Mouse (Mus musculus) lung, adult 2 months (tissue): Measurements from ENCODE around the gene Cdk18. TPM values are rescaled to one million over a fixed set of nuclear protein-coding genes. Genes with fewer than 3 reads are reported as not detected.

Experiments
- DNase-seq: peaks from one replicate; pipeline ENCODE4 v3.0.0; 2022
- H3K4me1 ChIP-seq: fragments of 200-500 bp; 2 replicates; pipeline ENCODE4 v1.6.1; 2011; ENCODE audit warnings: low read length; ENCODE audit not compliant: control insufficient read depth, insufficient read depth
- H3K4me3 ChIP-seq: fragments of 200-500 bp; replicated peaks from 2 replicates; pipeline ENCODE3; 2011; ENCODE audit warnings: low read depth, mild to moderate bottlenecking, control low read depth, low read length; ENCODE audit errors: extremely low read depth
- CTCF ChIP-seq: fragments of 200-500 bp; IDR thresholded peaks from 2 replicates; pipeline ENCODE4 v1.5.1; 2011; ENCODE audit warnings: mild to moderate bottlenecking, low read length, control low read depth; ENCODE audit not compliant: insufficient read depth
- POLR2A ChIP-seq: fragments of 200-500 bp; IDR thresholded peaks from 2 replicates; pipeline ENCODE4 v1.6.1; 2011; ENCODE audit warnings: low read depth, mild to moderate bottlenecking, control low read depth, low read length, borderline replicate concordance; ENCODE audit errors: extremely low read depth
- WGBS: fragments of 180-500 bp; shearing (Covaris S2); methylation state at CpG from one replicate; pipeline ENCODE4 v1.1.7; 2018; 5-methylcytosine and 5-hydroxymethylcytosine counted together
- polyA plus RNA-seq: library from polyadenylated mRNA; depleted of rRNA; stranded (reverse); fragments of >200 nt; gene quantifications from 2 replicates; pipeline ENCODE4 v1.2.3, GENCODE M21; 2012

Gene Cdk18
- polyA plus RNA-seq, 1 experiment = 32.8 TPM

DNA sequence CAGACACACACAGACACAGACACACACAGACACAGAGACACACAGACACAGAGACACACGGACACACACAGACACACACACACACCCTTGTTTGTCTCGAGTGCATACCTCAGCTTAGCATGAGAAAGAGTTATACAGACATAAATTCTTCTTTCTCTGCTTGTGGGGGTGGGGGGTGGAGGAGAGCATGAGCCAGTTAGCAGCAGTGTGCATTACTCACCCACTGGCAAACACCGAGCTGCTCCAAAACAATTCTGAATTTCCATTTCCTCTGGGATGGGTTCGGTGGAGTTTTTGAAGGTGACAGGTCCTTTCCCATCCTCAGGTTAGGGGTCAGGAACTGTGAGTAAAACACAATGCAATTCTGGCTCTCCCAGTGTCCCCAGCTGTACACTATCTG, 40.5 kb downstream of the Cdk18 start:
- H3K4me3 ChIP-seq = no peak overlapping the region
- DNase-seq = no peak
- 45% methylated on average over 4 of the region's 4 CpGs for whole genome bisulfite sequencing
- peaks cover 2% of the 10 kb centered on the region; the same call in 1 of the 2 replicates for H3K4me1 ChIP-seq
- TF ChIP-seq CTCF (no peak), POLR2A (no peak)

GRCm38 (mm10) chr1:132098076-132098475, 41.4 kb downstream of the Cdk18 start:
- Histone ChIP-seq H3K4me3 (no peak overlapping the region), H3K4me1 (peaks cover 2% of the 10 kb centered on the region; the same call in 1 of the 2 replicates)
- no peak for TF ChIP-seq CTCF
- TF ChIP-seq POLR2A = no peak
- WGBS = 63% methylated on average over 1 of the region's 1 CpGs
- DNase-seq = no peak

DNA sequence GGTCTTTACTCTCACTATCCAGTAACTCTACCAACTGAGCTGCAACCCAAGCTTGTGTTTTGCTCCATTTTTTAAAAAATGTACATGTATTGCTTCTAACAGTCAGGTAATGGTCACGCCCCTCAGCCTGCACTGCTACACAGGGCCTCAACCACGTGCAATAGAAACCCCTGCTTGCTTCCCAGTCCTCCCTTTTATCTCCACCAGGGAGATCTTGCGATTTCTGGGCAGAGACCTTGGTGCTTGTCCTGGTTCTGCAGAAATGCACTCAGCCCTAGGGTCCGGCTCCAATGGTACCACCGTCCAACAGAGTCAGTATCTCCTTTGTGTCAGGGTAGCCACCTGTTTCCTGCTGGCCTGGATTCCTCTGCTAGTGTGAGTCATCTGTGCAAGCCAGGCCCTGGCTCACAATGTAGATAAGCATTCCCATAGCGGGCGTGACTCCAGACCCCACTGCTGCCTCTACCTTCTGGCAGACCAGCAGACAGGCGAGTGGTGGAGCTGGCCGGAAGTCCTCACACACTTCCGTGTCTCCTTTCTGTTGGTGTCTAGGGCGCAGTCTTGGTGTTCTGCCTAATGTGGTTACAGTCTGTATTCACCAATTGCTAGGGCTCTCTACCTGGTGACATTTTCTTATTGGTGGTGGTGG, 44.0 kb downstream of the Cdk18 start:
- no peak for TF ChIP-seq CTCF
- no peak for TF ChIP-seq POLR2A
- no peak for DNase-seq
- Histone ChIP-seq H3K4me3 (no peak overlapping the region), H3K4me1 (peaks cover 2% of the 10 kb centered on the region; the same call in 1 of the 2 replicates)
- 35% methylated on average over 11 of the region's 11 CpGs for WGBS

DNA sequence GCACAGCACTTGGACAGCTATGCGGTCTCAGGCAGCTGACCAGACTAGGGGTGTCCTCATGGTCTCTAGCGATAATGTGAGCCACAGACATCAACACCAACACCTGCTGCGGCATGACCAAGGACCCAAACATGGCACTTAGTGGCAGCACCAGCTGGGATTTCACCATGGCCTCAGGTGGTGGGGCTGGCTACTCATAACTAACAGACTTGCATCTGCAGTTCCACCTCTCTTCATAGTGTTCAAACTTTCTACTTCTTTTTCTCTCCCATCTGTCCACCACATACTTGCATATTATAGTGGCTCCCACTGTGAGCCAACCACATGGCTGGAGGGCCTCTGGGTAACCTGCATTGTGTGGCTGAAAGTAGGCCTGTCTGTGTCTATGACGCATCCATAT, 46.2 kb downstream of the Cdk18 start:
- H3K4me3 ChIP-seq = no peak overlapping the region
- TF ChIP-seq POLR2A (no peak), CTCF (no peak)
- DNase-seq = no peak
- peaks cover 2% of the 10 kb centered on the region; the same call in 1 of the 2 replicates for H3K4me1 ChIP-seq
- WGBS = 95% methylated on average over 4 of the region's 4 CpGs

DNA sequence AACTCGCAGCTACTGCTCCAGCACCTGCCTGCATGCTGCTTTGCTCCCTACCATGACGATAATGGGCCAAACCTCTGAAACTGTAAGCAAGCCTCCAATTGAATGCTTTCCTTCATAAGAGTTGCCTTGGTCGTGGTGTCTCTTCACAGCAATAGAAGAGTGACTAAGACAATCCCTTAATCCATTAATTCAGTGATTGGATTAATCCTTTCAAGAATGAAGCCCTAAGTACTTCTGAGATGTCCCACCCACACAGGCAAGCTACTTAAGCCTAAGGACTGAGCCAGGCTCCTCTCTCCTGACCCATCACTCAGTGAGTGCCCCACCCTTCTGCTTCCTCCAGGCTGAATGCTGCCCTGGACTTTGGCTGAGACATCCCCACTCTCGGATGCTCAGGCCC, 49.2 kb downstream of the Cdk18 start:
- Histone ChIP-seq H3K4me1 (no peaks in the 10 kb centered on the region), H3K4me3 (no peak overlapping the region)
- WGBS = 83% methylated on average over 4 of the region's 4 CpGs
- DNase-seq = no peak
- TF ChIP-seq POLR2A = no peak
- no peak for TF ChIP-seq CTCF

GRCm38 (mm10) chr1:132089767-132090166, 49.7 kb downstream of the Cdk18 start:
- no peak for DNase-seq
- TF ChIP-seq POLR2A (no peak), CTCF (no peak)
- 71% methylated on average over 6 of the region's 6 CpGs for WGBS
- H3K4me1 ChIP-seq = no peaks in the 10 kb centered on the region
- no peak overlapping the region for H3K4me3 ChIP-seq

DNA sequence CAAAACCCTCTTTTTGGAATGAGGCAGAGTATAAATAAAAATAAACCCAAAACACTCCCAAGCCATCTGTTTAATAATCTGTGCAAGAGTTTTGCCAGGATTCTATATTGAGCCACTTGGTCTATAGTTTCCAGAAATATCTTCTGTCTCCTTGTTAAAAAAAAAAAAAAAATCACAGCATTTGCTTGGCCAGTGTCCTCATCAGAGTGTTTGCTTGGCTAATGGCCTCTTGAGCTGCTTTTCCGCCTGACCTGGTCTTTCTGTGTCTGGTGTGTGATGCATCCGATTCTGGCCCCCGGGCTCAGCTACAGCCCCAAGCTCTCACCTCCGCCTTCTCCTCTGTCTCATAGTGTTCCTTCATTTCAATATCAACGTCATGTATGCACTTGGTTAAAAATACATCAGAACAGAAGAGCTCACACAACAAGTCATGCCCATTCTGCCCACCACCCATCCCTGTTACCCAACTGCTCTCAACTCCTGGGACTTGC, 51.3 kb downstream of the Cdk18 start:
- TF ChIP-seq CTCF = no peak
- TF ChIP-seq POLR2A = no peak
- WGBS = 78% methylated on average over 5 of the region's 5 CpGs

GRCm38 (mm10) chr1:132085181-132086049, 54.1 kb downstream of the Cdk18 start:
- no peak for TF ChIP-seq POLR2A
- no peak for TF ChIP-seq CTCF
- H3K4me1 ChIP-seq = no peaks in the 10 kb centered on the region
- DNase-seq = no peak
- WGBS = 36% methylated on average over 7 of the region's 7 CpGs
- H3K4me3 ChIP-seq = no peak overlapping the region

More for the DNA sequence above, 51.3 kb downstream of the Cdk18 start:
- no peak for DNase-seq
- Histone ChIP-seq H3K4me1 (no peaks in the 10 kb centered on the region), H3K4me3 (no peak overlapping the region)

GRCm38 (mm10) chr1:132078413-132078812, 61.1 kb downstream of the Cdk18 start:
- Histone ChIP-seq H3K4me1 (no peaks in the 10 kb centered on the region), H3K4me3 (no peak overlapping the region)
- DNase-seq = no peak
- no peak for TF ChIP-seq CTCF
- TF ChIP-seq POLR2A = no peak
- WGBS = 87% methylated on average over 2 of the region's 2 CpGs
